Mouse (Mus musculus): ENCODE results near the gene Ppp4r4.
"Not testable (repeated sequence)": the region's sequence is repeated elsewhere in the genome, so short reads cannot be mapped to it uniquely, and the experiment has no call there.

Gene Ppp4r4

GRCm38 (mm10) chr12:103643818-103644217 lies 111.7 kb downstream of the Ppp4r4 start:
- DNase-seq = no peak

- DNase-seq = no peak
These were observed 112.5 kb downstream of the Ppp4r4 start for GRCm38 (mm10) chr12:103644601-103645000.

GRCm38 (mm10) chr12:103646314-103646713 lies 114.2 kb downstream of the Ppp4r4 start:
- no peak for DNase-seq

- DNase-seq = no peak
These were observed 121.8 kb downstream of the Ppp4r4 start for GRCm38 (mm10) chr12:103653836-103654235.

- DNase-seq = no peak
These were observed 123.3 kb downstream of the Ppp4r4 start for GRCm38 (mm10) chr12:103655123-103656044.

GRCm38 (mm10) chr12:103656848-103657626 lies 125.0 kb downstream of the Ppp4r4 start, which contains the start of gene Serpina6:
Gene Serpina6 (minus strand): TSS chr12:103657212.
- no peak for DNase-seq

GRCm38 (mm10) chr12:103657991-103658390 lies 125.9 kb downstream of the Ppp4r4 start:
- no peak for DNase-seq

- no peak for DNase-seq
These were observed 127.1 kb downstream of the Ppp4r4 start for GRCm38 (mm10) chr12:103659171-103659570.

GRCm38 (mm10) chr12:103660076-103660475 lies 128.0 kb downstream of the Ppp4r4 start:
- DNase-seq = no peak

- not testable (repeated sequence) for DNase-seq
These were observed 130.0 kb downstream of the Ppp4r4 start for GRCm38 (mm10) chr12:103662053-103662452.

Measured in thymus, postnatal 25 days (tissue).